Mouse (Mus musculus) c-Kit-negative CD71-positive TER-119-positive erythroid progenitor cells, embryonic 14.5 days (primary cell): ENCODE measurements around the gene Cyp2d10.
A peak's percentile ranks its signal among the peaks of the same experiment; 100 is the strongest.

Source experiments
- DNase-seq: peaks from one replicate; pipeline ENCODE4 v3.0.0-alpha.2; 2013; ENCODE audit warnings: low read depth, low spot score

The Cyp2d10 gene

GRCm38 (mm10) chr15:82358431-82359260 is 48.3 kb downstream of the Cyp2d10 start:
- DNase-seq = no peak

GRCm38 (mm10) chr15:82354126-82354945 is 52.7 kb downstream of the Cyp2d10 start, which contains the start of gene Ndufa6:
TSS of gene Ndufa6 (minus strand) at chr15:82354322.
- peak; percentile 97 for DNase-seq

- DNase-seq = no peak
These were observed 53.3 kb downstream of the Cyp2d10 start for GRCm38 (mm10) chr15:82353745-82354113.

GRCm38 (mm10) chr15:82353078-82353744 is 53.8 kb downstream of the Cyp2d10 start:
- DNase-seq = peak; percentile 26
